Mouse (Mus musculus): ENCODE measurements around the gene Enox1. TPM values are rescaled to one million over a fixed set of nuclear protein-coding genes. Genes with fewer than 3 reads are reported as not detected.

Gene Enox1
- polyA plus RNA-seq, 1 experiment from 2014 or later, result 46.2 TPM

GRCm38 (mm10) chr14:77162496-77162895 is 5.9 kb downstream of the Enox1 start:
- 88% methylated on average over 3 of the region's 3 CpGs for WGBS
- Histone ChIP-seq H3K4me1 (replicated peaks) (peaks cover 47% of the 10 kb centered on the region), H3K27me3 (no peaks in the 10 kb centered on the region), H3K4me2 (no peak overlapping the region), H3K9ac (no peak overlapping the region), H3K4me3 (no peak overlapping the region), H3K27ac (no peak overlapping the region), H3K36me3 (peaks cover 9% of the 10 kb centered on the region), H3K9me3 (no peaks in the 10 kb centered on the region)
- no peak for ATAC-seq (ENCODE audit: low FRiP score)

- peak overlapping the region; percentile 30 for H3K27ac ChIP-seq
- ATAC-seq (ENCODE audit: low FRiP score), result no peak
- no peak overlapping the region for H3K4me2 ChIP-seq
- 76% methylated on average over 6 of the region's 6 CpGs for WGBS
- peaks cover 29% of the 10 kb centered on the region for H3K4me1 ChIP-seq (replicated peaks)
- peaks cover 18% of the 10 kb centered on the region for H3K36me3 ChIP-seq
- H3K9me3 ChIP-seq, result no peaks in the 10 kb centered on the region
- no peak overlapping the region for H3K9ac ChIP-seq
- H3K27me3 ChIP-seq, result no peaks in the 10 kb centered on the region
- H3K4me3 ChIP-seq, result no peak overlapping the region
These were observed 7.8 kb downstream of the Enox1 start for GRCm38 (mm10) chr14:77164396-77164795.

- no peaks in the 10 kb centered on the region for H3K27me3 ChIP-seq
- no peak overlapping the region for H3K4me2 ChIP-seq
- ATAC-seq (ENCODE audit: low FRiP score), result no peak
- H3K36me3 ChIP-seq, result peaks cover 22% of the 10 kb centered on the region
- H3K4me1 ChIP-seq (replicated peaks), result peaks cover 7% of the 10 kb centered on the region
- no peak overlapping the region for H3K9ac ChIP-seq
- H3K4me3 ChIP-seq, result no peak overlapping the region
- no peak overlapping the region for H3K27ac ChIP-seq
- WGBS, result 91% methylated on average over 6 of the region's 6 CpGs
- H3K9me3 ChIP-seq, result no peaks in the 10 kb centered on the region
These were observed 11.6 kb downstream of the Enox1 start for GRCm38 (mm10) chr14:77168161-77168560.

GRCm38 (mm10) chr14:77174491-77174890 is 17.9 kb downstream of the Enox1 start:
- 60% methylated on average over 15 of the region's 15 CpGs for WGBS
- Histone ChIP-seq H3K4me2 (no peak overlapping the region), H3K27me3 (no peaks in the 10 kb centered on the region), H3K9ac (no peak overlapping the region), H3K36me3 (peaks cover 4% of the 10 kb centered on the region; the same call in 1 of the 2 replicates), H3K27ac (peak overlapping the region; percentile 24; the same call in 1 of the 2 replicates), H3K4me3 (no peak overlapping the region), H3K4me1 (replicated peaks) (peaks cover 27% of the 10 kb centered on the region), H3K9me3 (no peaks in the 10 kb centered on the region)
- ATAC-seq (ENCODE audit: low FRiP score), result peak; percentile 85

GRCm38 (mm10) chr14:77174931-77175330 is 18.4 kb downstream of the Enox1 start:
- no peaks in the 10 kb centered on the region for H3K9me3 ChIP-seq
- no peaks in the 10 kb centered on the region for H3K27me3 ChIP-seq
- H3K36me3 ChIP-seq, result peaks cover 4% of the 10 kb centered on the region; the same call in 1 of the 2 replicates
- no peak overlapping the region for H3K9ac ChIP-seq
- no peak overlapping the region for H3K4me3 ChIP-seq
- 81% methylated on average over 9 of the region's 9 CpGs for WGBS
- peak; percentile 18; the same call in 1 of the 2 replicates for ATAC-seq (ENCODE audit: low FRiP score)
- H3K27ac ChIP-seq, result no peak overlapping the region; the same call in 1 of the 2 replicates
- peaks cover 27% of the 10 kb centered on the region for H3K4me1 ChIP-seq (replicated peaks)
- no peak overlapping the region for H3K4me2 ChIP-seq

- Histone ChIP-seq H3K4me2 (no peak overlapping the region), H3K9me3 (no peaks in the 10 kb centered on the region), H3K36me3 (no peaks in the 10 kb centered on the region), H3K9ac (no peak overlapping the region), H3K4me3 (no peak overlapping the region), H3K27ac (no peak overlapping the region), H3K27me3 (no peaks in the 10 kb centered on the region), H3K4me1 (replicated peaks) (peaks cover 24% of the 10 kb centered on the region)
- no peak for ATAC-seq (ENCODE audit: low FRiP score)
- WGBS, result 81% methylated on average over 7 of the region's 7 CpGs
These were observed 23.7 kb downstream of the Enox1 start for GRCm38 (mm10) chr14:77180241-77180640.

- H3K36me3 ChIP-seq, result no peaks in the 10 kb centered on the region
- WGBS, result 74% methylated on average over 13 of the region's 13 CpGs
These were observed 24.3 kb downstream of the Enox1 start for GRCm38 (mm10) chr14:77180753-77181374.

GRCm38 (mm10) chr14:77183491-77183890 is 26.9 kb downstream of the Enox1 start:
- Histone ChIP-seq H3K27me3 (no peaks in the 10 kb centered on the region), H3K27ac (no peak overlapping the region), H3K4me3 (no peak overlapping the region), H3K36me3 (no peaks in the 10 kb centered on the region), H3K9me3 (no peaks in the 10 kb centered on the region), H3K4me1 (replicated peaks) (peaks cover 21% of the 10 kb centered on the region), H3K4me2 (no peak overlapping the region), H3K9ac (no peak overlapping the region)
- ATAC-seq (ENCODE audit: low FRiP score), result no peak
- 87% methylated on average over 5 of the region's 5 CpGs for WGBS

More at GRCm38 (mm10) chr14:77180753-77181374, 24.3 kb downstream of the Enox1 start:
- Histone ChIP-seq H3K27ac (no peak overlapping the region), H3K9me3 (no peaks in the 10 kb centered on the region), H3K9ac (no peak overlapping the region), H3K4me2 (no peak overlapping the region), H3K27me3 (no peaks in the 10 kb centered on the region), H3K4me3 (no peak overlapping the region), H3K4me1 (replicated peaks) (peaks cover 20% of the 10 kb centered on the region)
- ATAC-seq (ENCODE audit: low FRiP score), result no peak

- no peaks in the 10 kb centered on the region for H3K27me3 ChIP-seq
- no peaks in the 10 kb centered on the region for H3K9me3 ChIP-seq
- H3K4me2 ChIP-seq, result no peak overlapping the region
- no peak overlapping the region for H3K27ac ChIP-seq
- no peaks in the 10 kb centered on the region for H3K36me3 ChIP-seq
- ATAC-seq (ENCODE audit: low FRiP score), result no peak
- no peak overlapping the region for H3K4me3 ChIP-seq
- WGBS, result 69% methylated on average over 2 of the region's 2 CpGs
- peaks cover 26% of the 10 kb centered on the region for H3K4me1 ChIP-seq (replicated peaks)
- no peak overlapping the region for H3K9ac ChIP-seq
These were observed 33.6 kb downstream of the Enox1 start for GRCm38 (mm10) chr14:77190158-77190557.

GRCm38 (mm10) chr14:77195314-77196020 is 38.9 kb downstream of the Enox1 start:
- H3K4me2 ChIP-seq, result no peak overlapping the region

GRCm38 (mm10) chr14:77196246-77196645 is 39.7 kb downstream of the Enox1 start:
- H3K36me3 ChIP-seq, result no peaks in the 10 kb centered on the region
- no peaks in the 10 kb centered on the region for H3K9me3 ChIP-seq
- ATAC-seq (ENCODE audit: low FRiP score), result no peak
- no peak overlapping the region for H3K4me3 ChIP-seq
- no peak overlapping the region for H3K4me2 ChIP-seq
- 0 out of 2 replicates have a peak overlapping the region, but pooled peaks have one; percentile 30 for H3K27ac ChIP-seq
- 64% methylated on average over 3 of the region's 3 CpGs for WGBS
- H3K9ac ChIP-seq, result no peak overlapping the region
- H3K4me1 ChIP-seq (replicated peaks), result peaks cover 46% of the 10 kb centered on the region
- H3K27me3 ChIP-seq, result no peaks in the 10 kb centered on the region

More at GRCm38 (mm10) chr14:77195314-77196020, 38.9 kb downstream of the Enox1 start:
- peak; percentile 43 for ATAC-seq (ENCODE audit: low FRiP score)
- H3K4me3 ChIP-seq, result no peak overlapping the region
- H3K27me3 ChIP-seq, result no peaks in the 10 kb centered on the region
- no peaks in the 10 kb centered on the region for H3K9me3 ChIP-seq
- H3K27ac ChIP-seq, result 0 out of 2 replicates have a peak overlapping the region, but pooled peaks have one; percentile 6
- 46% methylated on average over 18 of the region's 18 CpGs for WGBS
- H3K36me3 ChIP-seq, result no peaks in the 10 kb centered on the region
- no peak overlapping the region for H3K9ac ChIP-seq
- H3K4me1 ChIP-seq (replicated peaks), result peaks cover 46% of the 10 kb centered on the region

- Histone ChIP-seq H3K9me3 (no peaks in the 10 kb centered on the region), H3K9ac (no peak overlapping the region), H3K4me3 (no peak overlapping the region), H3K36me3 (no peaks in the 10 kb centered on the region), H3K27ac (peak overlapping the region; percentile 30), H3K27me3 (no peaks in the 10 kb centered on the region), H3K4me2 (no peak overlapping the region), H3K4me1 (replicated peaks) (peaks cover 46% of the 10 kb centered on the region)
- ATAC-seq (ENCODE audit: low FRiP score), result no peak
- 64% methylated on average over 2 of the region's 2 CpGs for WGBS
These were observed 40.9 kb downstream of the Enox1 start for GRCm38 (mm10) chr14:77197414-77197915.

Measured in hindbrain, embryonic 13.5 days (tissue).